Mouse (Mus musculus) kidney, embryonic 15.5 days (tissue): ENCODE measurements around the gene 1700001C02Rik. TPM values are rescaled to one million over a fixed set of nuclear protein-coding genes. Genes with fewer than 3 reads are reported as not detected.

Source experiments
- ATAC-seq: fragments of 200-750 bp; cut with Nextera tagmentation; replicated peaks from 2 replicates; pipeline ENCODE4 v1.8.0; 2017; ENCODE audit warnings: moderate TSS enrichment; ENCODE audit not compliant: low FRiP score
- H3K27ac ChIP-seq: fragments of 300-500 bp; sonication (generic); 2 replicates; pipeline ENCODE4 v1.5.1; 2015; ENCODE audit warnings: mild to moderate bottlenecking, inconsistent platforms
- H3K27me3 ChIP-seq: fragments of 300-500 bp; sonication (generic); 2 replicates; pipeline ENCODE4 v1.6.1; 2015; ENCODE audit warnings: inconsistent platforms
- H3K36me3 ChIP-seq: fragments of 300-500 bp; sonication (generic); 2 replicates; pipeline ENCODE4 v1.6.1; 2015; ENCODE audit warnings: inconsistent platforms
- H3K4me1 ChIP-seq: fragments of 300-500 bp; sonication (generic); 2 replicates; pipeline ENCODE4 v1.6.1; 2015; ENCODE audit warnings: inconsistent platforms
- H3K4me2 ChIP-seq: fragments of 300-500 bp; sonication (generic); 2 replicates; pipeline ENCODE4 v1.6.1; 2015; ENCODE audit warnings: moderate library complexity, mild to moderate bottlenecking, inconsistent platforms
- H3K4me3 ChIP-seq: fragments of 300-500 bp; sonication (generic); replicated peaks from 2 replicates; pipeline ENCODE4 v1.5.1; 2015; ENCODE audit warnings: mild to moderate bottlenecking, inconsistent platforms
- H3K9ac ChIP-seq: fragments of 300-500 bp; sonication (generic); 2 replicates; pipeline ENCODE4 v1.6.1; 2015; ENCODE audit warnings: mild to moderate bottlenecking, inconsistent platforms
- H3K9me3 ChIP-seq: fragments of 300-500 bp; sonication (generic); replicated peaks from 2 replicates; pipeline ENCODE4 v1.6.1; 2016; ENCODE audit warnings: inconsistent platforms
- WGBS: fragments of 180-500 bp; shearing (Covaris S2); methylation state at CpG from one replicate; pipeline ENCODE4 v1.1.7; 2015; ENCODE audit warnings: mixed read lengths; 5-methylcytosine and 5-hydroxymethylcytosine counted together
- polyA plus RNA-seq: library from polyadenylated mRNA; unstranded; fragments of >200 nt; fragmentation: Nextera tagmentation; extraction: Ambion mirVana; gene quantifications from 2 replicates; pipeline ENCODE4 v1.2.1, GENCODE M21; 2015

Gene 1700001C02Rik
- polyA plus RNA-seq = not detected in 2 replicates

DNA sequence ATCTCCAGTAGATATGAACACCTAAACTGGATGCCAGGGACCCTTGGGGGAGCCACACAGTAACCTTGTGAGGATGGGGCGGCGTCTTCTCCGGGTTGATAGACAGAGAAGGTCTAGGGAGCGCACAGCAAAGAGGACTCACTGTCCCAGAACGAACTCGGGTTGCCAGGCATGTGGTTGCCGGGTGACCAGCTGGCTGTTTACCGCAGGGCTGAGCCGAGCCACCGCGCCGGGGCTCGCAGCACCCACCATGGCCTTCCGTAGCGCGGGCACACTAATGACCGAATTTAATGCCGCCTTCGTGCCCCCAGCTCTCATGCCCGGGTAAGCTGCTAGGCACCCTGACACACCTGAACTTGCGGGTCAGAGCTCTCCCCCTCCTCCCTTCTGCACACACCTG lies at the start of gene 1700001C02Rik:
1700001C02Rik (plus strand) TSS at position 187 of the 400 bp plus-strand sequence.
- Histone ChIP-seq H3K4me2 (peak within 1 kb of the TSS; percentile 64), H3K9ac (no peak within 1 kb of the TSS), H3K4me1 (peaks cover 19% of the 10 kb centered on the region), H3K9me3 (no peaks in the 10 kb centered on the region), H3K4me3 (peak within 1 kb of the TSS; percentile 35), H3K27me3 (peaks cover 48% of the 10 kb centered on the region), H3K27ac (no peak within 1 kb of the TSS), H3K36me3 (no peaks in the 10 kb centered on the region)
- no peak; the same call in 1 of the 2 replicates for ATAC-seq
- 12% methylated on average over 21 of the region's 21 CpGs for WGBS

DNA sequence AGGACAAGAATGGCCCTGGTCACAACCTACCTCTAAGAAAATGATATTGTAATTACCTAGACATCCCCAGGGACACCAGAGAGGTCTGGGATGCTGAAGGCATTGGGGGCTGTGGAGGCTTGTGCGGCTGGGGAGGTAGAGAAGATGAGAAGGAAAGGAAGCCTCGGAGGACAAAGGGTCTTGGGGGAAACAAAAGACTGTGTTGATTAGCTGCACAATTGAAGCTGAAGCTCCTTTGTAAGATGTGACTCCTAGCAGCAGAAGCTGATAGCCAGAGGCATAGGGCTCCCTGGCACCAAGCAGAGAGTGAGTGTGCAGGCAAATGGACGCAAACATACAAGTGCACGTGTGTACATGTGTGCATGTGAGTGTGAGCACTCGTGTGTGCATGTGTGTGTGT lies 49.2 kb upstream of the 1700001C02Rik start:
- Histone ChIP-seq H3K9me3 (no peaks in the 10 kb centered on the region), H3K36me3 (no peaks in the 10 kb centered on the region), H3K4me1 (no peaks in the 10 kb centered on the region), H3K27ac (no peak overlapping the region), H3K27me3 (no peaks in the 10 kb centered on the region), H3K4me2 (no peak overlapping the region), H3K9ac (no peak overlapping the region), H3K4me3 (no peak overlapping the region)
- ATAC-seq = no peak
- WGBS = 67% methylated on average over 5 of the region's 5 CpGs

DNA sequence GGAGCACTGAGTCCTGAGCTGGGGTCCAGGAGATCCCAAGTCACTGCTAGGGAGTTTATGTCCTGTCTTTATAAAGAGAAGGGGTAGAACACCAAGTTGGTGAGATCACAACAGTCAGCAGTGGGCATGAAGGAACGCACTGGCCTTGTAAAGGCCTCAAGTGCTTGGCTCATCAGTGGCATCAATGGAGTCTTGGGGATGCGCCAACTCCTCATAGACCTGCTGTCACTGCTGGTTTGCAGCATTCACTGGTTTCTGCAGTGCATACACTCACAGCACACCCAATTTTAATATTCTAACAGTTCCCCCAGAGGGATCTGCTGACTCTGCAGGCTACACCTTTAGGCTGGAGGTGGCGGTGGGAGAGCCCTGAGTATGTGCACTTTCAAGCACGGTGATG lies 42.7 kb upstream of the 1700001C02Rik start:
- H3K27me3 ChIP-seq = no peaks in the 10 kb centered on the region
- 82% methylated on average over 4 of the region's 4 CpGs for WGBS
- no peak overlapping the region for H3K4me2 ChIP-seq
- no peak overlapping the region for H3K4me3 ChIP-seq
- no peaks in the 10 kb centered on the region for H3K9me3 ChIP-seq
- H3K27ac ChIP-seq = no peak overlapping the region
- H3K4me1 ChIP-seq = peaks cover 4% of the 10 kb centered on the region; the same call in 1 of the 2 replicates
- H3K9ac ChIP-seq = no peak overlapping the region
- ATAC-seq = no peak
- no peaks in the 10 kb centered on the region for H3K36me3 ChIP-seq

DNA sequence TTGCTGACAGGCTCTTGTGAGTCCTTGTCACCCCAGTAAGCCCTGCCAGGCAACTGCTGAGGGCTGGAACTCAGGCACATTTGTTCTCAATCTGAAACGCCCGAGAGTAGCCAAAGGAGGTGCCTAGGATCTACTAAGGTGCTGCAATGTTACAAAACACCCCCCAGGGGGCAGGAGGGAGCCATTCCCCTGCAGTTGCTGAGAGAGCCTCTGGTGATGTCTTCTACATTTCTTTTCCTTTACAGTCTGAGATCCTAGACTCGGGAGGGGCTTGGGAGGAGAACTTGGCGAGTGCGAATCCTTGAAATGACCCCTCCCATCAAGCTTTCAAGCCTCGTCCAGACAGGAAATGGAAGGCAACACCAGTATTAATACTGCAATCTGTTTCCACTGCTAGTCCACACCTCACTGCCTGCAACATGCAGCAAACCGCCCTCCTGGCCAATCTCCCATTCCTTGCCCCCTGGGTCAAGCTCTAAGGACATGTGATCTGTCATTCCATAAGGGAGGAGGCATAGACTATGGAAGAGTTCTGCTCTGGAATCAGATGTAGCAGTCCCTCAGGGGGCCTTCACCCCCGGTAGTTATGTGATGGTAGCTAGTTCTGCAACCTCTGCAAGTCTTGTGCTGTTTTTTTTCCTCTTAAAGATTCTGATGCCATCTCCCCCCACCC lies 42.1 kb upstream of the 1700001C02Rik start:
- H3K9ac ChIP-seq = no peak overlapping the region
- H3K4me1 ChIP-seq = peaks cover 4% of the 10 kb centered on the region; the same call in 1 of the 2 replicates
- ATAC-seq = 0 out of 2 replicates have a peak, but pooled peaks have one; percentile 54
- no peaks in the 10 kb centered on the region for H3K9me3 ChIP-seq
- H3K36me3 ChIP-seq = no peaks in the 10 kb centered on the region
- no peak overlapping the region for H3K27ac ChIP-seq
- peak overlapping the region; percentile 32 for H3K4me2 ChIP-seq
- WGBS = 14% methylated on average over 8 of the region's 8 CpGs
- no peak overlapping the region for H3K4me3 ChIP-seq
- no peaks in the 10 kb centered on the region for H3K27me3 ChIP-seq

DNA sequence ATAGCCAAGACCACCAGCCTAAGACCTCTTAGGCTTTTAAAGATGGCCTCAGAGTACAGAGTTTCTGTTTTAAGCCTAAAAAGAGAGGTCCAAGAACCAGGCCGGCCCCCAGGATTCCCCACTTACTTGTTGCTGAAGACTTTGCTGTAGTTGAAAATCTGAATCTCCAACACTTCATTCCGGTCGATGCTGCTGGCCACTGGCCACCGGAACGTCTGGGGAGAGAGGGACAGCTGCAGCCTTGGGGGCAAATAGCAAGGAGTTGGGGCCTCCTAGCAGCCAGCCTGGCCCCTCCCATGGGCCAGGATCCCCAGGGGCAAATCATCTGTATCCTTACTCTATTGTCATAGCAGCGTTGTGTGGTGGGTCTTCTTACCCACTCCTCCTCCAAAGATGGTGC lies 38.4 kb upstream of the 1700001C02Rik start:
- no peak overlapping the region for H3K27ac ChIP-seq
- WGBS = 89% methylated on average over 6 of the region's 6 CpGs
- no peaks in the 10 kb centered on the region for H3K27me3 ChIP-seq
- ATAC-seq = no peak
- H3K9ac ChIP-seq = no peak overlapping the region
- H3K36me3 ChIP-seq = no peaks in the 10 kb centered on the region
- H3K4me1 ChIP-seq = peaks cover 4% of the 10 kb centered on the region; the same call in 1 of the 2 replicates
- H3K9me3 ChIP-seq = no peaks in the 10 kb centered on the region
- no peak overlapping the region for H3K4me2 ChIP-seq
- H3K4me3 ChIP-seq = no peak overlapping the region

DNA sequence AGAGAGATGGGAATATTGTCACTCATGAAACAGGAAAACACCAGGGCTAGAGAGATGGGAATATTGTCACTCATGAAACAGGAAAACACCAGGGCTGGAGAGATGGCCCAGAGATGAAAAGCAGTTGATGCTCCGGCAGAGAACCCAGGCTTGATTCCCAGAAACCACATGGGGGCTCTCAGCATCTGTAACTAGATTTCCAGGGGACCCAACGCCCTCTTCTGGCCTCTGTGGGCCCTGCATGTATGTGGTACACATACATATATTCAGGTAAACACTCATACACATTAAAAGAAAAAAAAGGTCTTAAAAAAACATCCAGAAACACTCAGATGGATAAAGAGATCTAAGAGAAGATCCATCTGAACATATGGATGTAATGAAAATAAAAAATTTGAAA lies 26.9 kb upstream of the 1700001C02Rik start:
- Histone ChIP-seq H3K36me3 (no peaks in the 10 kb centered on the region), H3K27ac (no peak overlapping the region), H3K9me3 (no peaks in the 10 kb centered on the region), H3K4me2 (no peak overlapping the region), H3K4me3 (no peak overlapping the region), H3K27me3 (no peaks in the 10 kb centered on the region), H3K9ac (no peak overlapping the region), H3K4me1 (no peaks in the 10 kb centered on the region)
- ATAC-seq = no peak
- 45% methylated on average over 2 of the region's 2 CpGs for WGBS

DNA sequence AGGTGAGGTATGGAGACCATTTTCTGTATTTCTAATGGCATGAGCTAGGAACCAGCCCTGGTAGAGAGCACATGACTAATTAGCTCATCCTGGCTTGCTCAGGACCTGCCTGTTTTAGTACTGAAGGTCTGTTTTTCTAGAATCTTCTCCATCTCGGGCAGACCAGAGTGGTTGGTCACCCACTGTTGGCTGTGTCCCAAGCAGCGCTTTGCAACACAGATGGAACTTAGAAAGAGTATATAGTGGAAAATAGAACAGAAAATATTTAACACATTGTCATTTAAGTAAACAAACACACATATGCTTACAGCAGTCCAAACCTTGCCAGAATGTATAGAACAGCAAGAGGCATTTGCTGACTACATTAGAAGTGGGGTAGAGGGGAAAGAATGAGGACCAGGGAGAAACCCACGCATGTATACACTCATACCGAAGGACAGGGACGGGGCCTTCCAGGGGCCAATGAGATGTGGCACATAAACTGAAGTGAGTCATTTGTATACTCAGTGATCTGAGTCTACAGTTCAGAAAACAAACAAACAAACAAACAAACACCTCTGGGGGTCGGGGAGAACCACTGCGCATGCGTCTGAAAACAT lies 25.4 kb upstream of the 1700001C02Rik start:
- ATAC-seq = no peak
- no peaks in the 10 kb centered on the region for H3K27me3 ChIP-seq
- no peak overlapping the region for H3K27ac ChIP-seq
- H3K9ac ChIP-seq = no peak overlapping the region
- no peak overlapping the region for H3K4me2 ChIP-seq
- WGBS = 90% methylated on average over 8 of the region's 8 CpGs
- no peaks in the 10 kb centered on the region for H3K4me1 ChIP-seq
- no peaks in the 10 kb centered on the region for H3K9me3 ChIP-seq
- H3K4me3 ChIP-seq = no peak overlapping the region
- no peaks in the 10 kb centered on the region for H3K36me3 ChIP-seq

DNA sequence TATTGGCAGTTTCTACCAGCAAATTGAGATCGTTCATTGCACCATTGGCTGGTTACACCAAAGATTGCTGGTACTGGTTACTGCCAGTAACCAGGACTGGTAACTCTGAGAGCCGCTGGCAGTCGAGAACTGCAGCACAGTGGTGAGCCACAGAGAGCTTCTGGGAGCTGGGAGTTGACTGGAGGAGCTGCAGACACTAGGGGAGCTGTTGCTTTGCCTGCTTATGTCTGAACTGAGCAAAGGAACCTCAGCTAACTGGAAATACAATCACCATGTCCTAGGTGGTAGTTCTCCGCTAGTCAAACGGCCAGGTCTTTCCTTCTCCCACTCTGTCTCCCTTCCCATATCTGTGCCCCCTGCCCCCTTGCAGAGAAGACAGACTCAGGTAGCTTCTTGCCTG lies 23.7 kb upstream of the 1700001C02Rik start:
- Histone ChIP-seq H3K4me2 (no peak overlapping the region), H3K27ac (no peak overlapping the region), H3K9ac (no peak overlapping the region), H3K36me3 (no peaks in the 10 kb centered on the region), H3K27me3 (0 out of 2 replicates have a peak, but pooled peaks cover 3% of the 10 kb centered on the region), H3K4me3 (no peak overlapping the region), H3K4me1 (no peaks in the 10 kb centered on the region), H3K9me3 (no peaks in the 10 kb centered on the region)
- WGBS = 70% methylated on average over 5 of the region's 5 CpGs
- ATAC-seq = no peak

DNA sequence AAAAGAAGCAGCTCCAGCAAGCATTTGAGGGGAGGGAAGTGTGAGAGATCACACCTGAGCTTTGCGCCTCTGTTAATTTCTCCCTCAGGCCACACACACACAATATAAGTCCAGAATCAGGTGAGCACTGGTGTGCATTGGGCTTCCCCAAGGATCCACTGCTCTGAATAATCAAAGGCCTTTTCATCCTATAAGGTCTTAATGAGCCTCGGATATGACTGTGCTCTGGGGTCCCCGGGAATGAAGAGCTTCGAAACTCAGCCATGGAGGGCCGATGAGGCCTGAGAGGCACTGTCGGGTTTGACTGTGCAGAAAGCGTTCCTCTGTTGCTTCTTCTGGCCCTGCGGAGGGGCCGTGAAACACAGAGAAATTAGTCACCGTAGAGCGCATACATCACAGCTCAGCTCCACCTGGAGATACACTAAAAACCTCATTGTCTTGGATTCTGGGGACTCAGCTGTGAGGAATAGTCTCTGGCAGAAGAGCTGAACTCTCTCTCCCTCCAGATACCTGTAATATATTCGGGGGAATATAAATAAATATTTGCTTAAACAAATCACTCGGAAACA lies 21.4 kb upstream of the 1700001C02Rik start:
- no peaks in the 10 kb centered on the region for H3K36me3 ChIP-seq
- ATAC-seq = no peak
- 0 out of 2 replicates have a peak, but pooled peaks cover 3% of the 10 kb centered on the region for H3K27me3 ChIP-seq
- no peak overlapping the region for H3K27ac ChIP-seq
- WGBS = 76% methylated on average over 13 of the region's 13 CpGs
- no peaks in the 10 kb centered on the region for H3K9me3 ChIP-seq
- H3K4me1 ChIP-seq = no peaks in the 10 kb centered on the region
- no peak overlapping the region for H3K9ac ChIP-seq
- no peak overlapping the region for H3K4me2 ChIP-seq
- H3K4me3 ChIP-seq = no peak overlapping the region

DNA sequence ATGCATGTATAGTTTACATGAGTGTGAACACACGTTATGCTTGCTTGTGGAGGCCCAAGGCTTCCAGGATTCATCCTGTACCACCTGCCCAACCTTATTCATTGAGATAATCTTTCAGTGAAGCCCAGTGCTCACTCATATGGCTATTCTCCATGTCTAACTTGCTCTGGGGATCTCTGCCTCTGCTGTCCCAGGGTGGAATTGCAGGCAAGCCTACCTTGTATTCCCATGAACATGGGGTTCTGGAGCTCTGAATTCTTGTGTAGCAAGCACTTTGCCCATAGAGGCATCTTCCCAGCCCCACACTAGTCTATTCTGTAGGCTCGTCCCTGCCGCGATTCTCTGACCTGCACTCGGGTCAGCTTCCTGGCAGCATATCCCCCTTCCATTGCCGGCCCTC lies 9.8 kb upstream of the 1700001C02Rik start:
- WGBS = 57% methylated on average over 6 of the region's 6 CpGs
- H3K36me3 ChIP-seq = no peaks in the 10 kb centered on the region
- H3K4me2 ChIP-seq = no peak overlapping the region
- H3K27ac ChIP-seq = no peak overlapping the region
- peaks cover under 1% of the 10 kb centered on the region; the same call in 1 of the 2 replicates for H3K27me3 ChIP-seq
- ATAC-seq = no peak
- no peaks in the 10 kb centered on the region for H3K9me3 ChIP-seq
- no peaks in the 10 kb centered on the region for H3K4me1 ChIP-seq
- H3K4me3 ChIP-seq = no peak overlapping the region
- no peak overlapping the region for H3K9ac ChIP-seq

DNA sequence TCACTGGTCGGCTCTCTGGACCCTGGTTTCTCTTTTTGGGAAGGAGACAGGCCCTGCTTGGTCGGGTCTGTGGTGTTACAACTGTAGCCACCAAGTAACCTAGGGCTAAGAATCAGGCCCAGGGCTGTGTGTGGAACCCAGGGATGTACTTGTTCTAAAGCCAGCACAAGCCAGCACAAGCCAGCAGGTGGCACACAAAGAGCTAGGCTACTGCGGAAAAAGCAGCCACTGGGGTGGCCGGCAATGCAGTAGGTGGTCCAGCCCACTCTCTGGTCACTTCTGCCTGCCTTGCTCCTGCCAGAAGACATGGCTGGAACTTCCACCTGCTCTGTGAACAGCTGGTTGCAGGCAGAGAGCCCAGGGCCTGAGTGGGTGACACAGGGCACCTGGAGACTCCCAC lies 5.7 kb upstream of the 1700001C02Rik start:
- H3K27ac ChIP-seq = no peak overlapping the region
- no peaks in the 10 kb centered on the region for H3K4me1 ChIP-seq
- H3K4me2 ChIP-seq = no peak overlapping the region
- WGBS = 43% methylated on average over 4 of the region's 4 CpGs
- no peaks in the 10 kb centered on the region for H3K9me3 ChIP-seq
- no peaks in the 10 kb centered on the region for H3K36me3 ChIP-seq
- no peak overlapping the region for H3K9ac ChIP-seq
- no peak for ATAC-seq
- H3K27me3 ChIP-seq = peaks cover 23% of the 10 kb centered on the region
- no peak overlapping the region for H3K4me3 ChIP-seq

DNA sequence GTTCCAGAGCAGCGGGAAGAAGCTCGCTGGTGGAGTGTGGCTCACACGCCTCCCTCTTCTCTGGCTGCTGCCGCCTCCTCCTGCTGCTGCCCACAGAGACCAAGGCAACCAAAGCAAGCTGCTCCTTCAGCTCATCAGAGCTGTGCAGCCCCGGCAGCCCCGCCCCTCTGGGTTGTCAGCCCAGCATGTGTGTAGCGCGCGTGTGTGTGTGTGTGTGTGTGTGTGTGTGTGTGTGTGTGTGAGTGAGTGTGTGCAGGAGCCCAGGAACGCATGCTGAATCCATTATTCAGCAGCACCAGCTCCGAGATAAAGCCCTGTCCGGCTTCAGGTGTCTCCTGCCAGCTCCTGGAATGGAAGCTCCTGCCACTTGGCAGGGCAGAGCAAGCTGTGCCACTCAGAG lies 4.0 kb upstream of the 1700001C02Rik start, which contains the start of gene Otof:
Otof (minus strand) TSS at position 112 of the 400 bp plus-strand sequence.
- Histone ChIP-seq H3K36me3 (no peaks in the 10 kb centered on the region), H3K27ac (no peak within 1 kb of the TSS), H3K9me3 (no peaks in the 10 kb centered on the region), H3K9ac (no peak within 1 kb of the TSS), H3K4me1 (peaks cover 12% of the 10 kb centered on the region), H3K4me2 (no peak within 1 kb of the TSS), H3K27me3 (peaks cover 40% of the 10 kb centered on the region), H3K4me3 (no peak within 1 kb of the TSS)
- no peak for ATAC-seq
- 39% methylated on average over 12 of the region's 12 CpGs for WGBS
